Comparison of ENCODE assay signal across 24 mouse cellular contexts in genomic region chr1:74219922-74220321, GRCm38 (mm10). TPM values are rescaled to one million over a fixed set of nuclear protein-coding genes. Genes with fewer than 3 reads are reported as not detected.
DNase-seq lines count a peak whose midpoint lies in the region; ATAC-seq lines count a peak whose summit lies in the region.
"Had no signal": no experiment of that assay in that cellular context is flagged by ENCODE, and none has a peak within 500 bp of the region (broad histone marks: within the 10 kb centered on the region; RNA-seq: fewer than 3 reads in every experiment).

No protein-coding gene starts in this region.

- H3K36me3 ChIP-seq in forebrain, embryonic 16.5 days (ENCODE audit: control insufficient read depth, insufficient read depth): no peaks in the 10 kb centered on the region
- no peaks in the 10 kb centered on the region for H3K36me3 ChIP-seq in forebrain, embryonic 13.5 days (ENCODE audit: poor library complexity, severe bottlenecking)
- H3K36me3 ChIP-seq: embryonic facial prominence, embryonic 10.5 days; embryonic facial prominence, embryonic 12.5 days had no signal

- no peaks in the 10 kb centered on the region for H3K9me3 ChIP-seq in forebrain, embryonic 16.5 days (ENCODE audit: control insufficient read depth, low read length)
- no peaks in the 10 kb centered on the region for H3K9me3 ChIP-seq in forebrain, embryonic 13.5 days (replicated peaks)
- H3K9me3 ChIP-seq: embryonic facial prominence, embryonic 10.5 days; embryonic facial prominence, embryonic 12.5 days had no signal

- no peak overlapping the region for H3K9ac ChIP-seq in forebrain, embryonic 16.5 days (replicated peaks; ENCODE audit: low read depth, low read length)
- no peak overlapping the region for H3K9ac ChIP-seq in forebrain, embryonic 13.5 days
- H3K9ac ChIP-seq: embryonic facial prominence, embryonic 12.5 days had no signal

- 77% methylated on average over 7 of the region's 7 CpGs for WGBS in forebrain, embryonic 16.5 days
- 88% methylated on average over 7 of the region's 7 CpGs for WGBS in forebrain, embryonic 13.5 days

- H3K4me2 ChIP-seq in forebrain, embryonic 16.5 days (ENCODE audit: low read length): no peak overlapping the region
- H3K4me2 ChIP-seq in forebrain, embryonic 13.5 days: no peak overlapping the region
- H3K4me2 ChIP-seq: embryonic facial prominence, embryonic 12.5 days had no signal

- H3K4me3 ChIP-seq in forebrain, embryonic 16.5 days (replicated peaks; ENCODE audit: low read length): no peak overlapping the region
- H3K4me3 ChIP-seq in forebrain, embryonic 13.5 days: no peak overlapping the region
- H3K4me3 ChIP-seq: embryonic facial prominence, embryonic 10.5 days; embryonic facial prominence, embryonic 12.5 days had no signal

- no peak for DNase-seq in frontal cortex, adult 2 months (ENCODE audit: extremely low spot score in 1 of 2, low spot score in 1 of 2)
- DNase-seq in brain, embryonic 18.5 days (ENCODE audit: low read depth, low spot score): peak; percentile 39
- no peak for DNase-seq in layer of hippocampus, adult 8-10 months (ENCODE audit: low spot score in 2 of 2)
- DNase-seq: adrenal gland, adult 2 months; adrenal gland, postnatal 10 days; adrenal gland, postnatal 25 days; cerebellum, adult 11-12 months; cerebellum, adult 2 months; cerebellum, adult 9-10 months; cerebellum, postnatal 10 days; cerebellum, postnatal 25 days had no signal

- peak; percentile 57 for ATAC-seq in forebrain, embryonic 16.5 days
- no peak for ATAC-seq in forebrain, embryonic 13.5 days
- ATAC-seq in frontal cortex, adult (ENCODE audit: low TSS enrichment): peak; percentile 59; the same call in 1 of the 2 replicates
- ATAC-seq: forebrain, embryonic 14.5 days had no signal

- H3K27me3 ChIP-seq in forebrain, embryonic 16.5 days (replicated peaks; ENCODE audit: control insufficient read depth, insufficient read depth, low read length): no peaks in the 10 kb centered on the region
- H3K27me3 ChIP-seq in forebrain, embryonic 13.5 days: 0 out of 2 replicates have a peak, but pooled peaks cover under 1% of the 10 kb centered on the region
- H3K27me3 ChIP-seq: embryonic facial prominence, embryonic 12.5 days had no signal

- peak overlapping the region; percentile 47; the same call in 1 of the 2 replicates for H3K27ac ChIP-seq in forebrain, embryonic 16.5 days (ENCODE audit: low read length)
- H3K27ac ChIP-seq in forebrain, embryonic 13.5 days: no peak overlapping the region
- H3K27ac ChIP-seq: embryonic facial prominence, embryonic 10.5 days; embryonic facial prominence, embryonic 12.5 days had no signal

- no peaks in the 10 kb centered on the region for H3K4me1 ChIP-seq in forebrain, embryonic 16.5 days (replicated peaks; ENCODE audit: control insufficient read depth, insufficient read depth, low read length)
- H3K4me1 ChIP-seq in forebrain, embryonic 13.5 days: no peaks in the 10 kb centered on the region
- H3K4me1 ChIP-seq: embryonic facial prominence, embryonic 10.5 days; embryonic facial prominence, embryonic 12.5 days had no signal

RNA-seq across cellular contexts. Expression of gene Arpc2, which starts 16.0 kb away (rescaled TPM):
- polyA plus RNA-seq in forebrain, embryonic 16.5 days (2015; fragmentation: Nextera tagmentation; extraction: Ambion mirVana): 413 and 455 TPM in 2 replicates
- polyA plus RNA-seq in forebrain, embryonic 13.5 days (2015; fragmentation: Nextera tagmentation; extraction: Ambion mirVana): 367 and 371 TPM in 2 replicates
- 213 and 235 TPM in 2 replicates for polyA plus RNA-seq in frontal cortex, adult 2 months (2012; rRNA removed)
- 100 to 1,000 TPM; 324 to 350 (median 341) TPM for total RNA-seq in layer of hippocampus, adult 8-10 months (2022)

RNA-seq across cellular contexts. Expression of gene Cxcr1, which starts 25.5 kb away (rescaled TPM):
- not detected in 2 replicates for polyA plus RNA-seq in forebrain, embryonic 16.5 days (2015; fragmentation: Nextera tagmentation; extraction: Ambion mirVana)
- not detected in 2 replicates for polyA plus RNA-seq in forebrain, embryonic 13.5 days (2015; fragmentation: Nextera tagmentation; extraction: Ambion mirVana)
- not detected in 2 replicates for polyA plus RNA-seq in frontal cortex, adult 2 months (2012; rRNA removed)
- under 1 TPM in 1 of 4 experiments, not detected in 3; 0.34 TPM for total RNA-seq in layer of hippocampus, adult 8-10 months (2022)
- total RNA-seq: adrenal gland, adult 2 months; adrenal gland, postnatal 10 days; adrenal gland, postnatal 25 days; adrenal gland, postnatal 4 days; ES-E14; MEL had no signal
- polyA plus RNA-seq: adrenal gland, adult 2 months; brain, embryonic 14.5 days; C2C12; cerebellum, adult 2 months; cortical plate, adult 2 months; embryonic facial prominence, embryonic 10.5 days; embryonic facial prominence, embryonic 12.5 days; embryonic facial prominence, embryonic 14.5 days; forebrain, embryonic 14.5 days had no signal

RNA-seq across cellular contexts. Expression of gene Gpbar1, which starts 58.4 kb away (rescaled TPM):
- 0.20 TPM in 1 of 2 replicates, not detected in the other for polyA plus RNA-seq in forebrain, embryonic 16.5 days (2015; fragmentation: Nextera tagmentation; extraction: Ambion mirVana)
- not detected in 2 replicates for polyA plus RNA-seq in forebrain, embryonic 13.5 days (2015; fragmentation: Nextera tagmentation; extraction: Ambion mirVana)
- 0.14 TPM in 1 of 2 replicates, not detected in the other for polyA plus RNA-seq in frontal cortex, adult 2 months (2012; rRNA removed)
- not detected for total RNA-seq in layer of hippocampus, adult 8-10 months (2022)
- total RNA-seq: adrenal gland, adult 2 months; adrenal gland, postnatal 25 days; MEL had no signal
- polyA plus RNA-seq: C2C12; cerebellum, adult 2 months; cortical plate, adult 2 months; embryonic facial prominence, embryonic 12.5 days had no signal
